Mouse (Mus musculus): Measurements from ENCODE around the gene Ywhag.

GRCm38 (mm10) chr5:135890920-135891319, 43.5 kb downstream of the Ywhag start:
- TF ChIP-seq CTCF (IDR thresholded peaks at IDR 0.05; ENCODE audit: borderline replicate concordance, insufficient read depth, low read depth, low read length): no peak
- TF ChIP-seq POLR2A (IDR thresholded peaks at IDR 0.05; ENCODE audit: borderline replicate concordance, insufficient read depth, low read length): no peak
